Mouse (Mus musculus): Measurements from ENCODE around the gene Slc4a4. TPM values are rescaled to one million over a fixed set of nuclear protein-coding genes. Genes with fewer than 3 reads are reported as not detected.

Slc4a4 gene
- polyA plus RNA-seq, 1 experiment, result 53.7 TPM

DNA sequence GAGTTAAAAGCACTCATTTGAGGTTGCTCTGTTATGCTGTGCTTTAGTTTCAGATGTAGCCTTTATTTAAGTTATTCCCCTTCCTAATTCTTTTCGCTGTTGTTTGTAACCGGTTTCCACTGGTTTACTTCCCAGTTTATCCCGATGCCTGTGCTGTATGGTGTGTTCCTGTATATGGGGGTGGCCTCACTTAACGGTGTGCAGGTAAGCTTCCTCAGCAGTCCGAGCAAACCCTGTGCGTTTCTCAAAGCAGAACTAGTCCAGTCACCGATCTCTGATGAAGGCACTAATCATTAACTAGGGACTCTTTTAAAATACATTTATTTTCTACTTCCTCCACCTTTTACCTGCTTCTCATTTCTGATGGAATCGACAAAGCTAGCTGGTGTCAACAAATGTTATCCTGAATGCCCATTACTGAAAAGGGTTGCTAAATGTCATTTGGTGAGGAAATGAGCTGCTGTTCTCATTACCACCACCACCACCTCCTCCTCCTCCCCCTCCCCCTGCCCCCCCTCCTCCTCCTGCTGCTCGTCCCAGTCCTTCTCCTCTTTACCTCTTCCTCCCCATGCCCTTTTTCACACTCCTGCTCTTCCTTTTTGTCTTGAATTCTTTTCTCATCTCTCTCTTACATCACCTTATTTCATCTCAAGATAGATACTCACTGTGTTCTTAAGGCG is 336.6 kb downstream of the Slc4a4 start:
- no peaks in the 10 kb centered on the region; the same call in 1 of the 2 replicates for H3K4me1 ChIP-seq (ENCODE audit: control insufficient read depth, insufficient read depth, low read length)
- no peak overlapping the region for H3K4me3 ChIP-seq (ENCODE audit: insufficient read depth, low read length)
- no peak for TF ChIP-seq POLR2A (IDR thresholded peaks at IDR 0.05; ENCODE audit: extremely low read depth, insufficient read depth, low read length)
- no peak for TF ChIP-seq CTCF (IDR thresholded peaks at IDR 0.05; ENCODE audit: extremely low read depth, insufficient read depth, low read length)
- H3K27ac ChIP-seq (ENCODE audit: insufficient read depth, low read length), result 0 out of 2 replicates have a peak overlapping the region, but pooled peaks have one; percentile 3

- H3K4me1 ChIP-seq (ENCODE audit: control insufficient read depth, insufficient read depth, low read length), result no peaks in the 10 kb centered on the region; the same call in 1 of the 2 replicates
- H3K4me3 ChIP-seq (ENCODE audit: insufficient read depth, low read length), result no peak overlapping the region
- TF ChIP-seq CTCF (IDR thresholded peaks at IDR 0.05; ENCODE audit: extremely low read depth, insufficient read depth, low read length) (no peak), POLR2A (IDR thresholded peaks at IDR 0.05; ENCODE audit: extremely low read depth, insufficient read depth, low read length) (no peak)
- no peak overlapping the region for H3K27ac ChIP-seq (ENCODE audit: insufficient read depth, low read length)
Observed at GRCm38 (mm10) chr5:89223744-89224368, 337.2 kb downstream of the Slc4a4 start.

GRCm38 (mm10) chr5:89227948-89228347 is 341.3 kb downstream of the Slc4a4 start:
- Histone ChIP-seq H3K4me3 (ENCODE audit: insufficient read depth, low read length) (no peak overlapping the region), H3K27ac (ENCODE audit: insufficient read depth, low read length) (no peak overlapping the region), H3K4me1 (ENCODE audit: control insufficient read depth, insufficient read depth, low read length) (no peaks in the 10 kb centered on the region; the same call in 1 of the 2 replicates)
- TF ChIP-seq CTCF (IDR thresholded peaks at IDR 0.05; ENCODE audit: extremely low read depth, insufficient read depth, low read length) (no peak), POLR2A (IDR thresholded peaks at IDR 0.05; ENCODE audit: extremely low read depth, insufficient read depth, low read length) (no peak)

DNA sequence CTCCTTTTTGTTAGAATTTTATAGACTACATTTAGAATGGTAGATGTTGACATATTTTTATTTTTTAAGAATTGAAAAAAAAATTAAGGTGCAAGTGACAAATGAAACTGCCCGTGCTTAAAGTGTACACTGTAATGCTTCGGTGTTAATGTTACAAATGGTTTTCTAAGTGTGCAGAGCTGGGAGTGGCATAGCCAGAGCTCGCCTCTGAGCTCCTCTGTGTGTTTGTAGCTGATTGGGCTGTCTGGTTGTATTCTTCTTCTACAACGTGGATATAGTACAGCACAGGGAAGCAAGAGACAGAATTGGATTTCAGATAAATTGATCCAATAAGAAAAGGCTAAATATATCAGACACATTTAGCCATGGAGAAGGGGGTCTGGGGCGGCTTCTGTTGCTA is 343.0 kb downstream of the Slc4a4 start:
- Histone ChIP-seq H3K4me1 (ENCODE audit: control insufficient read depth, insufficient read depth, low read length) (no peaks in the 10 kb centered on the region), H3K27ac (ENCODE audit: insufficient read depth, low read length) (no peak overlapping the region), H3K4me3 (ENCODE audit: insufficient read depth, low read length) (no peak overlapping the region)
- TF ChIP-seq POLR2A (IDR thresholded peaks at IDR 0.05; ENCODE audit: extremely low read depth, insufficient read depth, low read length) (no peak), CTCF (IDR thresholded peaks at IDR 0.05; ENCODE audit: extremely low read depth, insufficient read depth, low read length) (no peak)

DNA sequence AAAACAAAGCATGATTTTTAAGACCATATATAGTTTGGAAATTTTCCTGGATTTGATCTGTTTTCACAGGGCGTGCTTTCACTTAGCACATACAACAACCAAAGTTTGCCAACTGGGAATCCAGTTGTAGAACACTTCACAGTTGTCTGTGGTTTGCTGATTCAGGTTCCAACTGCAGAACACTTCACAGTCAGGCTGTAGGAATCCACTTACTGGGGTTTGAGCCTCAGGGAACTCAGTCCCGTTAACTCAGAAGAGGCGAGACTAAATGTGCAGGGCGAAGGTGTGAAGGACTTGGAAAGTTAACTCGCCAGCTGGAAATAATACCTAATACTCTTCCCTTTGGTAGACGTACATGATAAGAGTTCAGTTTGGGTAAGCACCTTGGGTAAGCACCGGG is 345.7 kb downstream of the Slc4a4 start:
- H3K4me3 ChIP-seq (ENCODE audit: insufficient read depth, low read length), result no peak overlapping the region
- H3K27ac ChIP-seq (ENCODE audit: insufficient read depth, low read length), result no peak overlapping the region
- H3K4me1 ChIP-seq (ENCODE audit: control insufficient read depth, insufficient read depth, low read length), result no peaks in the 10 kb centered on the region
- no peak for TF ChIP-seq CTCF (IDR thresholded peaks at IDR 0.05; ENCODE audit: extremely low read depth, insufficient read depth, low read length)

DNA sequence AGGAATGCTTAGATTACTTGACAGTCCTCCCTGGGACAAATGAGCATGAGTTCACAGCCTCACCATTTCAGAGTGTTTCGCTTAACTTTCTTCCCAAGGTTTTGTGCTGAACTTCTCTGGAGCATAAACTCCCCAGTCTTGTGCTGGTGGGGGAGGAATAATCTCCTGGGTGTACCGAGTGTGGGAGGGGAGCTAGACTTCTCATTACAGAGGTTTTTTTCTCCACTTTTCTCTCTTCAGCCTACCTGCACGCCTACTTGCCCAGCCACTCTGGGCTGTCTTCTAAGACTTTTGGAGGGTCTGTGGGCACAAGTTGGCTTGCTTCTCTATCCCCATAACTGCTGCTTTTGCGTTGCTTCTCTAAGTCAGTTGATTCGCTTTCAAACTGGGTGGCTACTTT is 365.2 kb downstream of the Slc4a4 start:
- no peak for TF ChIP-seq POLR2A (IDR thresholded peaks at IDR 0.05; ENCODE audit: extremely low read depth, insufficient read depth, low read length)
- no peak for TF ChIP-seq CTCF (IDR thresholded peaks at IDR 0.05; ENCODE audit: extremely low read depth, insufficient read depth, low read length)
- Histone ChIP-seq H3K27ac (ENCODE audit: insufficient read depth, low read length) (no peak overlapping the region), H3K4me1 (ENCODE audit: control insufficient read depth, insufficient read depth, low read length) (no peaks in the 10 kb centered on the region), H3K4me3 (ENCODE audit: insufficient read depth, low read length) (no peak overlapping the region)

GRCm38 (mm10) chr5:89259804-89260492 is 373.3 kb downstream of the Slc4a4 start:
- H3K27ac ChIP-seq (ENCODE audit: insufficient read depth, low read length), result no peak overlapping the region
- TF ChIP-seq POLR2A (IDR thresholded peaks at IDR 0.05; ENCODE audit: extremely low read depth, insufficient read depth, low read length) (no peak), CTCF (IDR thresholded peaks at IDR 0.05; ENCODE audit: extremely low read depth, insufficient read depth, low read length) (no peak)
- no peaks in the 10 kb centered on the region for H3K4me1 ChIP-seq (ENCODE audit: control insufficient read depth, insufficient read depth, low read length)
- no peak overlapping the region for H3K4me3 ChIP-seq (ENCODE audit: insufficient read depth, low read length)

GRCm38 (mm10) chr5:89277049-89277448 is 390.4 kb downstream of the Slc4a4 start:
- no peak overlapping the region for H3K4me3 ChIP-seq (ENCODE audit: insufficient read depth, low read length)
- no peak for TF ChIP-seq CTCF (IDR thresholded peaks at IDR 0.05; ENCODE audit: extremely low read depth, insufficient read depth, low read length)
- TF ChIP-seq POLR2A (IDR thresholded peaks at IDR 0.05; ENCODE audit: extremely low read depth, insufficient read depth, low read length), result no peak
- H3K27ac ChIP-seq (ENCODE audit: insufficient read depth, low read length), result no peak overlapping the region
- no peaks in the 10 kb centered on the region for H3K4me1 ChIP-seq (ENCODE audit: control insufficient read depth, insufficient read depth, low read length)

DNA sequence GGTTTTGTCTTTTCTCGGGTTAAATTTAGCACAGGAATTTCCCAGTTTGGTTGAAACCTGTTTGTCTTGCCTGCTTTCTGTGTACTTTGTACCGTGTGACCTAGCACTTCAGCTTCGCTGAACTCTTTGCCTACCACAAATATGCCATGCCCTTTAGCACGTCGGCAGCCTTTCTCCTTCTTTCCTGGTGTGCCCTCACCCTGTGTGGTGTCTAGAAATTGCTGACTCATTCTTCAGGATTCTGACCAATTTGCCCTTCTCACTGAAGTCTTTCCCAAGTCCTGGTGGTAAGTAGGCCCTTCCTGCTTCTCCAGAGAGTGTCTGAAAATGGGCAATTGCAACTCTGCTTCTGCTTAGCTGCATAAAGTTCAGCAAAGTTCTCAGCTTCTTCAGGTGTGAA is 391.0 kb downstream of the Slc4a4 start:
- no peak overlapping the region for H3K27ac ChIP-seq (ENCODE audit: insufficient read depth, low read length)
- H3K4me1 ChIP-seq (ENCODE audit: control insufficient read depth, insufficient read depth, low read length), result no peaks in the 10 kb centered on the region
- no peak overlapping the region for H3K4me3 ChIP-seq (ENCODE audit: insufficient read depth, low read length)
- TF ChIP-seq POLR2A (IDR thresholded peaks at IDR 0.05; ENCODE audit: extremely low read depth, insufficient read depth, low read length) (no peak), CTCF (IDR thresholded peaks at IDR 0.05; ENCODE audit: extremely low read depth, insufficient read depth, low read length) (no peak)

DNA sequence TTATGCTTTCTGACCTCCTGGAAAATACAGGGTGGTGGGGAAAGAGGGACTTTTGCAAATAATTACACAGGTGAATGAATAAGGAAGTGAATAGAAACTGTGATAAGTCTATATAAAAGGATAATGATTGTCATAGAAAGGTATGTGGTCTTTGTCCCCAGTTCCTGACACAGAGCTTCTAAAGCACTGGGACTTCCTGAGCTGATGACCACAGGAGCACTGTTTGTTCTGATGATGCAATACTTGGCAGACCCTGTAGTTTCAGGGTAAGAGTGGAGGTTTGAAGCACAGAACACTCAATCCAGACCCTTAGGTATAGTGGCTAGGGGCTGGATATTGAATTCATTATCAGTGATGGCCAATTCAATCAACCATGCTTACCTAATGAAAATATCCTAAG is 391.7 kb downstream of the Slc4a4 start:
- Histone ChIP-seq H3K27ac (ENCODE audit: insufficient read depth, low read length) (no peak overlapping the region), H3K4me3 (ENCODE audit: insufficient read depth, low read length) (no peak overlapping the region), H3K4me1 (ENCODE audit: control insufficient read depth, insufficient read depth, low read length) (no peaks in the 10 kb centered on the region)
- TF ChIP-seq CTCF (IDR thresholded peaks at IDR 0.05; ENCODE audit: extremely low read depth, insufficient read depth, low read length) (no peak), POLR2A (IDR thresholded peaks at IDR 0.05; ENCODE audit: extremely low read depth, insufficient read depth, low read length) (no peak)
